Mouse (Mus musculus): ENCODE data around the gene Rab5c.

Gene Rab5c

DNA sequence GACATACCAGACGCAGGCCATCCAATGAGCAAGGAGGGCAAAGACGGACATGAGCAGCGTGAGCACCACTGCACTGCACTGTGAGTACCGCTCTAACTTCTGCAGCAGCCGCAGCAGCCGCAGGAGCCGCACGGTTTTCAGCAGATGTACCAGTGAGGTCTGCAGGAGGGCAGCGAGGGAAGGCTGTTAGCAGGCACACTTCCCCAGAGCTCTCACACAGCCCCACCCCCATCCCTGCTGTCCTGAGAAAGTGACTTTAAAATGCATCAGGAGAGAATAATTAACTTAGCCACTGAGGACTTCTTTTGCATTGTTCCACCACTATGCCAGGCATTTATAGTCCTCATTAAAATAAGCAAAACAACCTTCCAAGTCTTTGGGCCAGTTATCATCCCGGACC is 14.3 kb upstream of the Rab5c start:
- no peak for DNase-seq (ENCODE audit: low spot score)

DNA sequence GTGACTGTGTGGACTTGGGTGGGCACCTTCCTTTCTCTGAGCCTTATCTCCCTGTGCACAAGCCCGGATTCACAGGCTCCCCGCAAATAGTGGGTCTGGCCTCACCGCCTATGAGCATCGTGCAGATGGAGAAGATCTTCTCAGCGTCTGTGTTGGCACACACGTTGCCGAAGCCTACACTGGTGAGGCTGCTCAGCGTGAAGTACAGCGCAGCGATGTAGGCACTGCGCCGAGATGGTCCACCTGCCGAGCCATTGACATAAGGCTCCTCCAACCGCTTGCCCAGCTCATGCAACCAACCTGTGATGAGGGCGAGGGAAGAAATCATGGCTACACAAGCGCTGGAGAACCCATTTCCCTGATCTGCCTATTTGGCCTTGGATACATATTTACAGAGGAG is 12.1 kb upstream of the Rab5c start:
- no peak for DNase-seq (ENCODE audit: low spot score)

DNA sequence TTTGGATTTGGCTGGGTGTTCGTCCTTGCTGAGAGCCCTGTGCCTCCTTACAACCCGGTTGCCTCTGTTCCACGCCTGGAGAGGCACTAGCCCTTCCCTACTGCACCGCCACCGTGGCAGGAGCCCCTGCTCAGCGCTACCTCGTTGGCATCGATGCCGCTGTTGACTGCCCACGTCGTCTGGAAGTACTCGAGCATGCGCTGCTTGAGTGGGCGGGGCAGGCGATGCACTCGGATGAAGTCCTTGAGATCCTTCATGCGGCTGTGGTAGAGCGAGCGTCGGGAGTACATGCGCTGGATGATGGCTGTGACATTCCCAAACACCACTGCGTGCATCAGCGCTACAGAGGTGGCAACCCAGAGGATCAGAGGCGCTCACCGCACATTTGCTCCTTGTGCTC is 11.5 kb upstream of the Rab5c start:
- DNase-seq (ENCODE audit: low spot score) = no peak

DNA sequence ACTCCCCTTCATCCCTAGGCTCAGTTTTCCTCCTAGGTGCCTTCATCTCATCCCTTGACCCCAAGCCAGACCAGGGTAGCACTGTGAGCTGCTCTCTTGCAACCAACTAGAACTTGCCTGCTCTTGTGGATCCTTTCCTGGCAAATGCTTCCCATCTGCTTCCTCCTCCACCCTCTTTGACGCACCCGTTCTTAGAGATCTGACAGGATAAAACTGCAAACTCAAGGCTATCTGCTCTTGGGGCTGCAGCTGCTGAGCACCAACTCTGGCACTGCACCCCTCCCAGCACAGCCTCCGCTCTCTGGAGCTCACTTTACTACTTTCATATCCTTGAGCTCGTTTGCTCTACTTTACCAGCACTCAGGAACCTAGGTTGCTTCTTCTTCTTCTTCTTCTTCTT is 10.6 kb upstream of the Rab5c start:
- no peak for DNase-seq (ENCODE audit: low spot score)

DNA sequence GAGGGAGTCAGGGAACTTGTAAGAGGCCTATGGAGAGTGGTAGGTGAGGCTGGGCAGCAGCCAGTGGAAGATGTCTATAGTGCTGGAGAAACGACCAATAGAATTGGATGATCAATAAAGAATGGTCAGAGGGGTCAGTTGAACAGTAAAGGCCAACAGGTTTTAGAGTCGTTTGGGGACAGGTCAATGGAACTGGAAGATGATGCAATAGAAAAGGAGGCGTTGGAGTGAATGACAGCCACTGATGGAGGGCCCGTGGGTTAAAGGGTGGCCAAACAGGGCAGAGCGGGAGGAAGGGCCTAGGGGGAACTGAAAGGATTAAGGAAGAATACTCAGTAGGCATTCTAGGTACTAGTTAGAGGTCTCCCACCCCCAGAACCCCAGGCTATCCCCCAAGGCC is 9.1 kb upstream of the Rab5c start:
- DNase-seq (ENCODE audit: low spot score) = no peak

DNA sequence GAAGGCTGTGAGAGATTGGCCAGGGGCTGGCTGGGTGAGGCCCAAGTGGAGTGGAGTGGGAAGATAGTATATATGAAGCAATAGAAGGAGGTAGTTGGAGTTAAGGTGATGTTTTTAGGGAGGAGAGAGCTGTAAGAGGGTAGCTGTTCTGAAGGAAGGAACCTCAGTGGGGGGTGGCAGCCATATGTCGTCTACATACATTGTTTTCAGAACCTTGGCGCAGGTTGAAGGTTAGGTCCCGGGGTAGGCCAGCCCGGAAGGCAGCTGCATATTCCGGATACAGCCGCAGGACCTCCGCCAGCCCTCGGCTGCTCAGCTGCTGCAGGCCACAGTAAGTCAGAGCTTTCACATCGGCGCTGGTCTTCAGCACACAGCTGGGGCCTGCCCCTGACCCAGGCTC is 8.5 kb upstream of the Rab5c start:
- DNase-seq (ENCODE audit: low spot score) = no peak

DNA sequence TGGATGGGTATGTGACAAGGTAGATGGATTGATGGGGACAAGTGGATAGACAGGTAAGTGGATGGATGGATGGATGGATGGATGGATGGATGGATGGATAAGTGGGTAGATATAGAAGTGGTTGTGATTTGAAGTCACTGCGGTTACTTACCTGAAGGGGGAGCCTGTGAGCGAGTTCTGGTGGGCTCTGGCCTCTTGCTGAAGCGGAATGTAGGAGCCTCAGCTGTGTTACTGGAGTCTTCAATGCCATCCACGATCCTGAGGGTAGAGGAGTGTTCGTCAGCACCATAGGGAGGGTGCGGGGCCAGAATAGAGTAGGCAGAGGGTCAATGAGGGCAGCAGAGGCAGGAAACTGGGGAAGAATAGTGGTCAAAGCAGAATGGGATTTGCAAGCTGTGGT is 7.1 kb upstream of the Rab5c start:
- peak; percentile 35 for DNase-seq (ENCODE audit: low spot score)

DNA sequence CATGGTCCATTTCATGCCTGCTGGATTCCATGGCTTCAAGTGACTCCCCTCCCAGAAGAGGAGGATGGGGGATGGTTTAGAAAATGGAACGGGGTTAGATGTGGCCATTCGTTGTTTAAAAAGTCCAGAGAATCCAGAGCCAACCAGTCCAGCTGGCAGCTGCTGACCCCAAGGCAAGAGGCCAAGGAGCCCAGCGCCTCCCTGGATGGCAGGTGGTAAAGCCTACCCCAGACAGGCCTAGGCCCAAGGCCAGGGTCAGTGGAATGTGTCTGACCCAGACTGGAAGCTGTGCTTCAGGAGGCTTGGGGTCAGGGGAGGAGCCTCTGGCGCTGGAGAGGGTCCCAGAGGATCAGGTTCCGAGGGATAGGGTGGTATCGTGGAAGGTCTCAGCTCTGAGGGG is 3.3 kb upstream of the Rab5c start:
- no peak for DNase-seq (ENCODE audit: low spot score)

DNA sequence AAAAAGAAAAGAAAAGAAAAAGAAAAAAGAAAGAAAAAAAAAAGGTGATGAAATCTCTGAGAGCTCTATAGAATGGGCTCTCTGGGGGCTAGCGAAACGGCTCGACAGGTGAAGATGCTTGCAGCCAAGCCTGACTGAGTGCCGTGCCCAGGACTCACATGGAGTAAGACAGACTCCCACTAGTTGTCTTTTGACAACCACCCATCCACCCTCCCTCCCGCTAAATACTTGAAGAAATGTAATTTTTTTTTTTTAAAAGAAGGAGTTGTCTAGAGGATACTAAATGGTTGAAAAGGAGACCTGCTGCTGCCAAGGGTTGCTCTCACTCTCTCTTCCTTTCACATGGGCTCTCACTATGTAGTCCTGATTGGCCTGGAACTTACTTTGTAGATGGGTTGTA is 734 bp upstream of the Rab5c start:
- DNase-seq (ENCODE audit: low spot score) = no peak

DNA sequence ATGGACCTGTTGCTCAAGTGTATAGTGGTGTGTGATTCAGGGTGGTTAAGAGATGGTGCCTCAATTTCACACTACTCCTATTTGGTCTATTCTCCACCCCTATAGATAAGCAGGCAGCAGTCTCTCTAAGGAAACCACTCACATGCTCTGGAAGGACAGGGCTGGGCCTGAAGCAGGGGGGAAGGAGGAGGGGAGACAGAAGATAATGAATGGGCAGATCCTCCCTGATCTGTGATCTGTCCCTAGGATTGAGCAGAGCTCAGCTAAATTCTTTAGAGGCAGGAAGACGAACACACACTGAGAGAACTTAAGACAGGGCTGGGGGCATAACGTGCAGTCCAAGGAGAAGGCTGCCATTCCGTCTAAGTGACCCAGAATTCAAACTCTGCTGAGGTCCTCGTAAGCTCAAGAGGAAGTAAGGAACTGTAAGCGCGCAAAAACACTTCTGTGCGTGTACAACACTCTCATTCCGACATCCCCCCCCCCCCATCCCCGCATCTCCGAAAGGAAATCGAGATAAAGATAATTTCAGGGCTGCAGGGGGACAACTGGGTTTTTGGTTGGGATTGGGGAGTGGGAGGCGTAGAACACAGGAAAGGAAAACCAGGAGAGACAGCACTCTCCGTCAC is 796 bp downstream of the Rab5c start:
- DNase-seq (ENCODE audit: low spot score) = no peak

DNA sequence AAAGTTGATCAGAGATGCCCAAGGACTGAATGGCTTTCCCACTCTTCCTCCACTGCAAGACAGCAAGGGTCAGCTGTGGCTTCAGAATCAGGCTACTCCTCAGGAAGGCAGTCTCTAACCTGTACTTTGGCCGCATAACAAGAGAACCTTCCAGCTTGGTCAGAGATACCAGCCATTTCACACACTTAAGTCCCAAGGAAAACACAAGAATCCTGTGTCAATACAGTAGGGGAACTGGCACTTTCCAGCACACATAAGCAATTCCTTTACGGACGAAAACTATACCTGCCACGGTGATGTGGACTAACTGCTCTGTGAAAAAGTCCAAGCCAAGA is 1.3 kb downstream of the Rab5c start:
- no peak for DNase-seq (ENCODE audit: low spot score)

DNA sequence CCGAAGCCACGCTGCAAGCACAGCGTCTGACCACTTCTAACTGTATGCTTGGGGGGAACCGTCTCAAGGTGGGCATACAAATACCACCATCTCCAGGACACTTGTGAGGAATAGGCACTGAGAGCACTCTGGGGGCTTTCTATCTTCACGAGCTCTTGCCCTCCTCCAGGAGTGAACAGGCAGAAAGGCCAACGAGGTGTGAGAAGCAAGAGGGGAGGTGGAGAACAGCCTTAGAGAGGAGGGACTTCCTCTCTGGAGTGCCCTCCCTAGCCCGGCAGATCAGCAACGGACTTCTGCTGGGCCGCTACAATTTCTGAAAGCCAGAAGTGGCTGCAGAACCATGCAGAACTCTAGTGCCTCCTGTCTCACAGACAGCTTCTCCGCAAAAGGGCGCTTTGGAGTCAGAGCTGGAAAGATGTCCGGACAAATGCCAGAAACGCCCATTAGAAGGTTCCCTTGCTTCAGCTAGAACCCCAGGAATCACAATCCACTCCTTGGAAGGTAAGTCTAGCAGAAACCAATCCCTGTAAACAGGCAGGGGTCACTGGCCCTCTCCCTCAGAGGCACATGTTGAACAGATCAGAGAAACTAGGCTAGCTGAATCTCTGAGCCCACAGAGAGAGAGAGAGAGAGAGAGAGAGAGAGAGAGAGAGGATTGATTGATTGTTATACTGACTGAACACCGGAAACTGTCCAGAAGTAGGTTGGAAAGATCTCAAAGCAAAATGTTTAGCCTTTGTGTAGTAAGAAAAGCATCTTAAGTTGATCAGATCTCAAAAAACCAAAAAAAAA is 1.9 kb downstream of the Rab5c start:
- no peak for DNase-seq (ENCODE audit: low spot score)

DNA sequence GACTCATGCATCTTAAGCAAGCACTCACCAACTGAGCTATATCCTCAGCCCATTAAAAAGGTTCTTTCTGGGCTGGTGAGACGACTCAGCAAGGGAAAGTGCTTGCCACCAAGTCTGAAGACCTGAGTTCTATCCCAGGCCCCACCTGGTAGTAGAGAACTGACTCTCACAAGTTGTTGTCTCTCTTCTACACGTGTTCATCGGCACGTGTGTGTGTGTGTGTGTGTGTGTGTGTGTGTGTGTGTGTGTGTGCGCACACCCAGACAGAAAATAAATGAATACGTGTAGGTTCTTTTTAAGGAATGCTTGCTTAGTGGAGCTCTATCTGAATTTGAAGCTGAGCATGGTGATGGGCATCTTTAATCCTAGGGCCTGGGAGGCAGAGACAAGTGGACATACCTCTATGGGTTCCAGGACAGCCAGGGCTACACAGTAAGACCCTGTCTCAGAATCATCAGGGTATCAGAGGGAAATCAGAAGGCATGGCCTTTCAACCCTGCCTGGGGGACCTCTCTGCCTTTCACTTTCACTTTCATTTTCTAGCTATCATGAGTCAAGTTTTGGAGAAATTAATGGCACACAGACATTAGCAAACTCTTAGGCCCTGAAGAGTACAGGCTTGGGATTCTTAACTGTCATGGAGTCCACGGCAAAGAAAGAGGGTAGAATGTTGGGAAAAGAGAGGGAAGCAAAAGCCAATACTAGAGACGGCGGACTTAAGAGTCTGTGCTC is 2.7 kb downstream of the Rab5c start:
- DNase-seq (ENCODE audit: low spot score) = no peak

DNA sequence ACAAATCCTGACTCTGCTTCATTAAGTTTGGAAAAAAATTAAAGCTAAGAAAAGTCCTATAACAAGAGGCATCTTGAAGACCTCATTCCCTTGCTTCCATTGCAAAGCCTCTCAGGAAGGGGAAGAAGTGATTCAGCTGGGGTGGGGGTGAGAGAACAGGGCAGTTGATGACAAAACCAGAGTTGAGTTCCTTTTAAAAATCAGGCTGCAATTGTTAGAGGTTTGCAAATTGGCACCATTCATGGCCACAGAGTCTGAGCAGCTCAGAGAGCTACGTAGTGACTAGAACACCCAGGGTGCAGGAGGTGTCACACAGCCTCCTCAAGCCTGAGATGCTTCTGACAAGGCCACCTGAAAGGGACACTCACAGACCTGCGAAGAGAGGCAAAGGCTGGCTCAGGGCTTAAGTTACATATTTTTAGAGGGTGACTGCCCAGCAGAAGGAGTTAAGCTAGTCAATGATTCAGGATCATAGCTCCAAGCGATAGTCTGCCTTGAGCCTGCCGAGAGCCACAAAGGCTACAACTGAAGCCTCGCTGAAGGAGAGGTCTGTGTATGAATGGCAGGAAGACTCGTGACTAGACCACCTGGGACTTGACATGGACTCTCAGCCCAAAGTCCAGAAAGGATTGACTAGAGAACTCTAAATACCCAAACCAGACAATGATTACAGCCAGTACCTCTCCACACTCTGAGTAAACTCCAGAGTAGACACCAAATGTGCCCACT is 7.4 kb downstream of the Rab5c start:
- DNase-seq (ENCODE audit: low spot score) = no peak

DNA sequence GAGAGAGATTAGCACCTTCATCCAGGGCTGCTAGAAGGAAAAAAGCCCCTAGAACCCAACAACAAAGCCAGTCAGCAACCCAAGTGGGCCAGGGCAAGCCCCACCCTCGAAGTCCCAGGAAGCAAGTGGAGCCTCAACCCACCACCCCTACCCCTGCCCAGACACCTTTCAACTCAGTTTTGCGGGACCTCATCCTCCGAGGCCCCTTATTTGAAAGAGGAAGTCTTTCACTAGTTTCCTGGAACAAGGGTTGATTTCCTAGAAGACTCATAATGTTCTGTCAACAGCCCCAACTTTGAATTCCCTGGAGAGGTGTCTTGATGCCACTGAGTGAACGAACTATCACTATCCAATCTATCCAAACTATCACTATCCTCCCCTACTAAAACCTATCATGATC is 8.0 kb downstream of the Rab5c start:
- no peak for DNase-seq (ENCODE audit: low spot score)

DNA sequence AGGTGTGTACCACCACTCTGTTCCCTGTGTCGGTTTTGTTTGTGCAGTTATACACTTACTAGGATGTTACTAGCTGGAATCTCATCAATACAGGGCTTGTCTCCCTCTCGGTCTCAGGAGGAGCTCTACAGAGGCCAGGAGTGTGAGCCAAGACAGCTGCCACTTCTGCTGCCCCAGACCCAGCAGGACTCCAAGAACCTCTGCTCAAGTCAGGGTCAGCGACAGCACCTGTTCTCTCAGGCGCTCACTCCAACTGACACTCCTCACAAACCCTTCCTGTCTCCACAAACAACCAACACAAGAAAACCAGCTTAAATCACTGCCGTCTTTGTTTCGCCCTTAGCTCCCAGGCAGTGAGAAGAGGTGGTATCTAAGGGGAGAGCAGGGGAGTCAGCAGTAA is 9.4 kb downstream of the Rab5c start:
- DNase-seq (ENCODE audit: low spot score) = no peak

DNA sequence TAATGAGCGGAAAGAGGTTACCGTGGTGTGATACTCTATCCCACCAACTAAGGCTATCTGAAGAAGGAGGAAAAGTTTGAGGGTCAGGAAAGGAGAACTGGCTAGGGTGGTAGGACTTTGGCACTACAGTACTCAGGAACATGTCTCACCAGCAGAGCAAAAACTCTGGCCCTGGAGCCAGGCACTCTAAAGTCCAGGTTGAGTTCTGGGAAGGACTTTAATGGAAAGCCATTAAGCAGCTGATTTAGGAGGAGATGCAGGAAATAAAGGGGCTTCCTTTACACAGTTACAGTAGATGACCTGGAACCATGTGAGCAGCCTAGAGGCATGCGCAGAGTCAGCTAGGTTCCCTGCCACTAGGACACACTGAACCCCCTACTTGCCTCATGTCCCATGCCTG is 10.8 kb downstream of the Rab5c start:
- DNase-seq (ENCODE audit: low spot score) = no peak

DNA sequence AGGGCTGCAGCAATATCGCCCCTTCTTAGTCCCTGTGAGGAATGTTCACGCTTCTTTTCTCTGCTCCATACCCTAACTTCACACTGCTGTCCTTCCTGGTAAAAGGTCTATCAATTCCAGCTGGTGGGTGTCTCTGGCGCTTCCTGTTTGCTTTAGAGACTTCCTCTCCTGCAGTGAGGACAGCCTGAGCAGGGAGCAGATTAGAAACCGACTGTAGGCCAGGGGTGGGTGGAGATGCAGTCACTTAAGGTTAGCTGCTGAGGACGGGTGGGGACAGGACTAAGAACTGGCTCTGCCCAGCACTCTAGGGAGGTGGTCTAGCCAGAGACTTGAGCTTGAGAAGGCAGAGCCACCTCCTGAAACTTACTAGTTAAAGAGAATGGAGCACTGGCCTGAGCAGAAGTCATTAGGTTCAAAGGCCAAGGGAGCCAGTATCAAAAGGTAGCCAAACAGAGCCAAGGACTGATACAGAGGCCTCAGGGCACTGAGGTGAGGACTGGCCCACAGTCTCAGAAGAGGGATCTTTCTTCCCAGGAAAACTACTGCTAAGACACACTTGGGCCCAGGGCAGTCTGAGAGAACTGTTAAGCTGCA is 13.0 kb downstream of the Rab5c start:
- no peak for DNase-seq (ENCODE audit: low spot score)

DNA sequence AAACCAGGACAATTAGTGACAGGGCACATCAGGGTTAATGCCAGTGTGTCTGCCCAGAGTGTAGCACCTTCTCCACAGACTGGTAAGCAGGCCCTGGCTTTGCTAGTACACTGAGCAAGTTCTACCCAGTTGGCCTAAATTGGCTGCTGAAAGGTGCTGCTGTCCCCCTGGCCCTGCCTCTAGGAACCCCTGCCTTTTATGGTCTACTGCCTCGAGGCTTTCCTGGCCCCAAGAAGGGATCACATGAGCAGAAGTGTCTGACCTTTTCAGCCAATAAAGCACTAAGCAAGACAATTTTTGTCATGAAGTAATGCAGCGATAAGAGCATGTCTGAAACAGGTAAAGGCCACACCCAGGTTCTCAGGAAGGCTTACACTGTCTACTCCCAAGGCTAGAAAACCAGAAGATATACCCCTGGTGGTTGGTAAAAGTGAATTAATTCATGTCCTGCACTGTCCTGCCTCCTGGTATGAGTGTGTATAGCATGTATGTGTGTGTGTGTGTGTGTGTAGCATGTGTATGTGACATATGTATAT is 15.5 kb downstream of the Rab5c start:
- no peak for DNase-seq (ENCODE audit: low spot score)

DNA sequence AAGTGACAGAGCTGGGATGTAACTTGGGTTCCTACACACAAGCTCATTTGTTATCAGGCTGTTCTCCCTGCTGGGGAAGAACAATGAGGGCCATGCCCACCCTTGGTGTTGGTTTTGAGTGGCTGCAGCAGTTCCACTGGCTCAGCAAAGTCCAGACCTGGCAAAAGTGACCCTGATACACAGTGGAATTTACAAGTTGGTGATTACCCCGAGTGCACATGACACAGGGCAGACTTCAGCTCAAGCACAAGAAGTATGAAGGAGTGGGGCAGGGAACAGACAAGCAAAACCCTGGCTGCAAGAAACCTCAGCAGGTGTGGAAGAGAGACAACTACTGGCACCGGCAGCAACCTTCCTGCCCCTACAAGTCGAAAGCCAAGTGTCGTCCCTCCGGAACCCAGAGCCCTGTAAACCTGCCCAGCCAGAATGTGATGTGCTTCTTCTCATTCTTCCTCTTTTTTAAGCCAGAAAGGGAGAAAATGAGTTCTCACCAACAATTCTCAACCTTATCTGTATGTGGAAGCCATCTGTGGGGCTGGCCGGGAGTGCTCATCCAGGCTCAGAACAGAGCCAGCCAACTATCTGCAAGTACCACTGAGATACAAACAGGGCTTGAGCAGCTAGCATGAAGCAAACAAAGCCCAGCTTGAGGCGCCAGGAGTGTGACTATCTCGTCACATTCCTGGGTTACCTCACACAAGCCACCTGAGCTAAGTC is 16.1 kb downstream of the Rab5c start:
- no peak for DNase-seq (ENCODE audit: low spot score)

DNA sequence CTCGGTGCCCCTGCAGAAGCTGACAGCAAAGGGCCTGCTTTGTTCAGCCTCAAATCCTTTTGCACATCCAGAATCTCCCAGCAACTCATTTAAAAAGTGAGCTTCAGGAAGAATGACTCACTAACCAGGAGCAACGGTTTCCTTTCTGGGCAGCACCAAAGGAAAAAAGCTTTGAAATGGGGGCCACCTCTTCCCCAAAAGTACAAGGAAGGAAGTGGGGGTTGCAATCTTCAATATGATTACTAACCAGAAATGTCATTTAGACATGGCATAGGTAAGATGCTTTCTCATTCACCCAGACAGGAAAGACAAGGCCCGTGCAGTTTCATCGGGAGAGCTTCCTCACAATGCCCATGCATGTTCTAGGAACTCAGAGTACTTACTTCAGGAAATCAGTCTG is 16.8 kb downstream of the Rab5c start:
- DNase-seq (ENCODE audit: low spot score) = no peak

DNA sequence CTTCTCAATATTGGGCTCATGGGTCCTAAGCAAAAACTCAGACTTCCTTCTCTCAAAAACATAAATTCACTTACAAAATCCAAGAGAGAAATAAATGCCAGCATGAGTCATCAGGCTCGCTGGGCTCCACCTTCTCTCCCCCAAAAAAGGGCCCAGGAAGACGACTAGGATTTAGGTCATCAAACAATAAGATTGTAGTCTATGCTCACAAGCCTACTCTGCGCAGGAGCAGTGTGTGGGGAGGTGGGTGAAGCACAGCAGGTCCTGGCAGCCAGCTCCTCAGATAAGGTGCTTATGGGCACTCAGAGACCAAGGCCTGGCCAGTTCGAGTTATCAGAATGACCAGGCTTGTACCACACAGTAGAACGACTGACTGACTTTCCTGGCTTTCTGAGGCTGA is 17.7 kb downstream of the Rab5c start:
- no peak for DNase-seq (ENCODE audit: low spot score)
